Mouse (Mus musculus): ENCODE results near the gene Eftud2. TPM values are rescaled to one million over a fixed set of nuclear protein-coding genes. Genes with fewer than 3 reads are reported as not detected.

Gene Eftud2
- total and polyA plus RNA-seq, 3 experiments, result 135 to 403 (median 216) TPM

GRCm38 (mm10) chr11:102915380-102915779, 34.6 kb upstream of the Eftud2 start:
- no peak for DNase-seq (ENCODE audit: extremely low read depth)
- H3K4me1 ChIP-seq (ENCODE audit: control insufficient read depth in 1 of 2, insufficient read depth in 2 of 2), result peaks cover 2 to 23% of the 10 kb centered on the region in 2 experiments; a peak in 3 of 4 replicates
- no peak overlapping the region for H3K27ac ChIP-seq (ENCODE audit: insufficient read depth, low read depth)
- in situ Hi-C loops (cut with MboI; ENCODE audit: low pct_ligation_motif_present, low pct_unique_long_range_greater_than_20kb, low sequenced_read_pairs), result no loop called here
- peaks cover 47% of the 10 kb centered on the region for H3K79me2 ChIP-seq (replicated peaks; ENCODE audit: control insufficient read depth, extremely low read depth, insufficient read depth, poor library complexity, severe bottlenecking)
- peaks cover 56 to 77% of the 10 kb centered on the region in 2 experiments for H3K36me3 ChIP-seq (replicated peaks in 1 of 2; ENCODE audit: control insufficient read depth in 1 of 2, insufficient read depth in 1 of 2, low read length in 1 of 2)
- H3K4me3 ChIP-seq (replicated peaks in 1 of 3; ENCODE audit: low read depth in 2 of 3, low read length in 2 of 3, poor library complexity in 1 of 3), result no peak overlapping the region
- no peak overlapping the region for H3K4me2 ChIP-seq (ENCODE audit: insufficient read depth, low read depth, poor library complexity, severe bottlenecking)
- H3K27me3 ChIP-seq (replicated peaks), result no peaks in the 10 kb centered on the region
- dilution Hi-C loops (cut with MboI; ENCODE audit: extremely low pct_ligation_motif_present, extremely low pct_unique_long_range_greater_than_20kb, low sequenced_read_pairs), result no loop called here
- H3K9ac ChIP-seq (ENCODE audit: insufficient read depth, low read depth), result no peak overlapping the region
- no peaks in the 10 kb centered on the region for H3K9me3 ChIP-seq (replicated peaks; ENCODE audit: low read length)
- no peak for TF ChIP-seq ETS1 (conservative IDR thresholded peaks at IDR 0.05; ENCODE audit: low read depth, low read length)
- TF ChIP-seq USF2 (conservative IDR thresholded peaks at IDR 0.05; ENCODE audit: low read depth, low read length), result no peak
- no peak for TF ChIP-seq ZKSCAN1 (IDR thresholded peaks at IDR 0.05; ENCODE audit: borderline replicate concordance, low read depth, low read length)
- TF ChIP-seq MAFK (IDR thresholded peaks at IDR 0.05; ENCODE audit: insufficient replicate concordance, low read length), result no peak
- no peak for TF ChIP-seq USF1 (IDR thresholded peaks at IDR 0.05; ENCODE audit: low read depth, low read length)
- TF ChIP-seq SIN3A (IDR thresholded peaks at IDR 0.05; ENCODE audit: low read length), result no peak
- no peak for TF ChIP-seq ELF1 (IDR thresholded peaks at IDR 0.05; ENCODE audit: low read depth, low read length)
- TF ChIP-seq TBP (conservative IDR thresholded peaks at IDR 0.05; ENCODE audit: low read depth, low read length), result no peak
- no peak for TF ChIP-seq JUN (IDR thresholded peaks at IDR 0.05; ENCODE audit: insufficient read depth, low read depth, low read length)
- TF ChIP-seq MEF2A (IDR thresholded peaks at IDR 0.05; ENCODE audit: borderline replicate concordance, low read depth, low read length), result no peak

GRCm38 (mm10) chr11:102911376-102911775, 30.6 kb upstream of the Eftud2 start:
- H3K4me3 ChIP-seq (replicated peaks in 1 of 3; ENCODE audit: low read depth in 2 of 3, low read length in 2 of 3, poor library complexity in 1 of 3), result no peak overlapping the region
- no peak overlapping the region for H3K4me2 ChIP-seq (ENCODE audit: insufficient read depth, low read depth, poor library complexity, severe bottlenecking)
- no peaks in the 10 kb centered on the region for H3K9me3 ChIP-seq (replicated peaks; ENCODE audit: low read length)
- no peak overlapping the region for H3K27ac ChIP-seq (ENCODE audit: insufficient read depth, low read depth)
- no peaks in the 10 kb centered on the region for H3K27me3 ChIP-seq (replicated peaks)
- H3K79me2 ChIP-seq (replicated peaks; ENCODE audit: control insufficient read depth, extremely low read depth, insufficient read depth, poor library complexity, severe bottlenecking), result peaks cover 11% of the 10 kb centered on the region
- H3K9ac ChIP-seq (ENCODE audit: insufficient read depth, low read depth), result no peak overlapping the region
- peaks cover 94 to 99% of the 10 kb centered on the region in 2 experiments for H3K36me3 ChIP-seq (replicated peaks in 1 of 2; ENCODE audit: control insufficient read depth in 1 of 2, insufficient read depth in 1 of 2, low read length in 1 of 2)
- in situ Hi-C loops (cut with MboI; ENCODE audit: low pct_ligation_motif_present, low pct_unique_long_range_greater_than_20kb, low sequenced_read_pairs) (no loop called here), dilution Hi-C loops (cut with MboI; ENCODE audit: extremely low pct_ligation_motif_present, extremely low pct_unique_long_range_greater_than_20kb, low sequenced_read_pairs) (no loop called here)
- H3K4me1 ChIP-seq (ENCODE audit: control insufficient read depth in 1 of 2, insufficient read depth in 2 of 2), result peaks cover 2 to 4% of the 10 kb centered on the region in 2 experiments; a peak in 2 of 4 replicates
- no peak for TF ChIP-seq NELFE (IDR thresholded peaks at IDR 0.05; ENCODE audit: low read depth, low read length)
- no peak for TF ChIP-seq EP300 (IDR thresholded peaks at IDR 0.05; ENCODE audit: low read length)
- no peak for TF ChIP-seq JUN (IDR thresholded peaks at IDR 0.05; ENCODE audit: insufficient read depth, low read depth, low read length)
- TF ChIP-seq SMC3 (IDR thresholded peaks at IDR 0.05; ENCODE audit: low read depth, low read length), result no peak
- TF ChIP-seq ETS1 (conservative IDR thresholded peaks at IDR 0.05; ENCODE audit: low read depth, low read length), result no peak
- TF ChIP-seq PAX5 (IDR thresholded peaks at IDR 0.05; ENCODE audit: low read length), result no peak
- no peak for TF ChIP-seq MAX (IDR thresholded peaks at IDR 0.05; ENCODE audit: low read length)
- no peak for TF ChIP-seq BHLHE40 (IDR thresholded peaks at IDR 0.05; ENCODE audit: low read depth, low read length)
- no peak for TF ChIP-seq MAFK (IDR thresholded peaks at IDR 0.05; ENCODE audit: insufficient replicate concordance, low read length)
- TF ChIP-seq RCOR1 (conservative IDR thresholded peaks at IDR 0.05; ENCODE audit: low read depth, low read length), result no peak
- TF ChIP-seq SIN3A (IDR thresholded peaks at IDR 0.05; ENCODE audit: low read length), result no peak
- TF ChIP-seq KAT2A (IDR thresholded peaks at IDR 0.05; ENCODE audit: insufficient replicate concordance, low read length), result no peak
- TF ChIP-seq MAZ (IDR thresholded peaks at IDR 0.05; ENCODE audit: low read depth, low read length), result no peak
- no peak for TF ChIP-seq ZNF384 (IDR thresholded peaks at IDR 0.05; ENCODE audit: low read depth, low read length)
- no peak for TF ChIP-seq USF1 (IDR thresholded peaks at IDR 0.05; ENCODE audit: low read depth, low read length)
- no peak for TF ChIP-seq RAD21 (IDR thresholded peaks at IDR 0.05; ENCODE audit: low read depth, low read length)
- TF ChIP-seq MEF2A (IDR thresholded peaks at IDR 0.05; ENCODE audit: borderline replicate concordance, low read depth, low read length), result no peak
- no peak for TF ChIP-seq POLR2AphosphoS2 (IDR thresholded peaks at IDR 0.05; ENCODE audit: low read depth, low read length)
- TF ChIP-seq JUND (conservative IDR thresholded peaks at IDR 0.05; ENCODE audit: low read depth, low read length), result no peak
- TF ChIP-seq E2F4 (IDR thresholded peaks at IDR 0.05; ENCODE audit: insufficient replicate concordance, low read depth, low read length), result no peak
- DNase-seq (ENCODE audit: extremely low read depth), result no peak
